Mouse (Mus musculus) midbrain, postnatal 0 days (tissue): Measurements from ENCODE around the gene Tenm4. TPM values are rescaled to one million over a fixed set of nuclear protein-coding genes. Genes with fewer than 3 reads are reported as not detected.
A peak's percentile ranks its signal among the peaks of the same experiment; 100 is the strongest.

Source experiments
- ATAC-seq: fragments of 200-750 bp; cut with Nextera tagmentation; 2 replicates; pipeline ENCODE4 v1.8.0; 2017; ENCODE audit warnings: moderate number of reproducible peaks, mild to moderate bottlenecking, moderate TSS enrichment, moderate library complexity; ENCODE audit not compliant: low FRiP score
- DNase-seq: peaks from one replicate; pipeline ENCODE4 v3.0.0-alpha.2; 2015; ENCODE audit warnings: low spot score
- H3K27ac ChIP-seq: fragments of 300-500 bp; sonication (generic); 2 replicates; pipeline ENCODE4 v1.5.1; 2014; ENCODE audit warnings: low read depth, mild to moderate bottlenecking, low read length, mixed read lengths
- H3K27me3 ChIP-seq: fragments of 300-500 bp; sonication (generic); 2 replicates; pipeline ENCODE4 v1.6.1; 2014; ENCODE audit warnings: low read length, control low read depth, mixed read lengths; ENCODE audit not compliant: insufficient read depth
- H3K36me3 ChIP-seq: fragments of 300-500 bp; sonication (generic); 2 replicates; pipeline ENCODE4 v1.6.1; 2014; ENCODE audit warnings: low read length, control low read depth, mixed read lengths; ENCODE audit not compliant: insufficient read depth
- H3K4me1 ChIP-seq: fragments of 300-500 bp; sonication (generic); 2 replicates; pipeline ENCODE4 v1.6.1; 2014; ENCODE audit warnings: mild to moderate bottlenecking, control low read depth, antibody characterized with exemption, low read length, mixed read lengths; ENCODE audit not compliant: insufficient read depth
- H3K4me2 ChIP-seq: fragments of 300-500 bp; sonication (generic); 2 replicates; pipeline ENCODE4 v1.6.1; 2014; ENCODE audit warnings: low read depth, mild to moderate bottlenecking, low read length, mixed read lengths; ENCODE audit not compliant: poor library complexity, severe bottlenecking
- H3K4me3 ChIP-seq: fragments of 300-500 bp; sonication (generic); 2 replicates; pipeline ENCODE4 v1.5.1; 2014; ENCODE audit warnings: low read depth, mild to moderate bottlenecking, low read length, moderate library complexity
- H3K9ac ChIP-seq: fragments of 300-500 bp; sonication (generic); replicated peaks from 2 replicates; pipeline ENCODE4 v1.6.1; 2014; ENCODE audit warnings: mild to moderate bottlenecking, low read length, moderate library complexity, mixed read lengths; ENCODE audit not compliant: poor library complexity, severe bottlenecking
- H3K9me3 ChIP-seq: fragments of 300-500 bp; sonication (generic); 2 replicates; pipeline ENCODE4 v1.6.1; 2016; ENCODE audit warnings: low read length, control low read depth
- CTCF ChIP-seq: IDR thresholded peaks from 2 replicates; pipeline ENCODE4 v1.5.1; 2016; ENCODE audit warnings: antibody characterized with exemption, mild to moderate bottlenecking
- WGBS: fragments of 180-500 bp; shearing (Covaris S2); extraction: QIAGEN DNeasy Blood & Tissue Kit; methylation state at CpG from one replicate; pipeline ENCODE4 v1.1.7; 2014; 5-methylcytosine and 5-hydroxymethylcytosine counted together
- polyA plus RNA-seq: library from polyadenylated mRNA; unstranded; fragments of >200 nt; fragmentation: Nextera tagmentation; extraction: Ambion mirVana; gene quantifications from 2 replicates; pipeline ENCODE4 v1.2.1, GENCODE M21; 2015
- total RNA-seq: library from RNA; depleted of rRNA; stranded (reverse); fragments of >200 nt; gene quantifications from 2 replicates; pipeline ENCODE4 v1.2.3, GENCODE M21; 2014

The Tenm4 gene
- total and polyA plus RNA-seq, 2 experiments from 2014 or later, result 35.9 to 56.0 TPM

DNA sequence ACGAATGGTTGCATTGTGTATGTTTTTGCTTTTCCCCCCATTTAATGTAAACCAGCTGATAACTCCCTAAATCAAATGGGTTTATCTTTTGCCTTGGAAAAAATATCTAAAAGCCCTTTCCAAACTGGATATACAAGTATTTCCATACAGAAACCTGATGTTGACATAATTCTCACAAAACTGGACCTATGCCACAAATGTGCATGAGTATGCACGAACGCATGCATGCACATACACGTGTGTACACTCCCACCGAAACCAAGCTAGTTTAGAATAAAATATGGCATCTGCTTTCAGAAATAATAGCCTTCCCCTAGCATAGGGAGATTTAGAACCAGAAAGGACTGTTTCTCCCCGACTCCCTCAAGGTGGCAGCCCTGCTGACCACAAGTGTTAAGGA is 569.6 kb downstream of the Tenm4 start:
- no peak overlapping the region for H3K4me3 ChIP-seq
- no peak overlapping the region for H3K9ac ChIP-seq
- WGBS, result 86% methylated on average over 6 of the region's 6 CpGs
- ATAC-seq (no peak), DNase-seq (no peak)
- H3K4me2 ChIP-seq, result no peak overlapping the region
- no peak overlapping the region for H3K27ac ChIP-seq
- H3K36me3 ChIP-seq, result no peaks in the 10 kb centered on the region
- H3K27me3 ChIP-seq, result no peaks in the 10 kb centered on the region
- TF ChIP-seq CTCF, result no peak
- no peaks in the 10 kb centered on the region for H3K4me1 ChIP-seq
- H3K9me3 ChIP-seq, result no peaks in the 10 kb centered on the region

DNA sequence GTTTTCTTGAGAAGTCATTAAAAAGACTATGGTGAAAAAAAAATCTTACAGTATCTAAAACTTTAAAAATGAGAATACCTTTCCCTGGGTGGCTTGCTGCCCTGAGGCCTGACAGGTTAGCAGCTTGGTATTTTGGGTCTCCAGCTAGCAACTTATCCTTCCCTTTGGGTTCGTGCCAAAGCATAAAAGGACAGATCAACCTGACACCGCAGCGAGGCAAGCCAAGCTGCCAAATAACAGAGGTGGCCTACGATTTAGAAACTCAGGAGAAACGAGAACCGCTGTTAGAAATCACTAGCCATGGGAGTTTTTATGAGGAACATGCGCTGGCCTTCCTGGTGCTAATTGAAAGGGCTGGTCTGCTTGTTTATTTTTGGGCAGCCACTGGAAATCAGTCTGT is 571.2 kb downstream of the Tenm4 start:
- no peaks in the 10 kb centered on the region for H3K4me1 ChIP-seq
- ATAC-seq, result no peak

GRCm38 (mm10) chr7:96745956-96746355 is 574.9 kb downstream of the Tenm4 start:
- TF ChIP-seq CTCF, result no peak
- no peaks in the 10 kb centered on the region for H3K4me1 ChIP-seq
- no peaks in the 10 kb centered on the region for H3K27me3 ChIP-seq
- 36% methylated on average over 6 of the region's 6 CpGs for WGBS
- no peak overlapping the region for H3K27ac ChIP-seq
- H3K4me3 ChIP-seq, result no peak overlapping the region
- peak; percentile 67 for DNase-seq
- H3K4me2 ChIP-seq, result no peak overlapping the region
- H3K9ac ChIP-seq, result no peak overlapping the region
- ATAC-seq, result peak; percentile 55; the same call in 1 of the 2 replicates
- no peaks in the 10 kb centered on the region for H3K36me3 ChIP-seq
- no peaks in the 10 kb centered on the region for H3K9me3 ChIP-seq

More for the DNA sequence above, 571.2 kb downstream of the Tenm4 start:
- H3K4me3 ChIP-seq, result no peak overlapping the region
- H3K9ac ChIP-seq, result no peak overlapping the region
- no peaks in the 10 kb centered on the region for H3K9me3 ChIP-seq
- no peaks in the 10 kb centered on the region for H3K27me3 ChIP-seq
- no peak overlapping the region for H3K27ac ChIP-seq
- no peak for DNase-seq
- 62% methylated on average over 7 of the region's 7 CpGs for WGBS
- no peak for TF ChIP-seq CTCF
- H3K4me2 ChIP-seq, result no peak overlapping the region
- H3K36me3 ChIP-seq, result no peaks in the 10 kb centered on the region

DNA sequence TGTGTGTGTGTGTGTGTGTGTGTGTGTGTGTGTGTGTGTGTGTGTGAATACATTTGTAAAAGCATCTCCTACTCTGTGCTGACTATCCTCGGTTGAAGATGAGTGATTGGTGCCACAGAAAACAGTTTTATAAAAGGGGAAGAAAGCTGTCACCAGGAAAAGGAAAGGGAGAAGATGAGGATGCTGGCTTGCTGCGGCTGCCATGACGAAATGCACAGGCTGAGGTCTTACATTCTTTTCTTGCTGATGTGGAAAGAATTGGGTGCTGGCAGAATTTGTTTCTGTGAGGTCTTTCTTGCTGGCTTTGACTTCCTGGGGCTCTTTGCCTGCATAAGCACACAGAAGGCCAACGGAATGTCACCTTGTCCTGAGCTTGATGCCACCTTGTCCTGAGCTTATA is 575.7 kb downstream of the Tenm4 start:
- 75% methylated on average over 4 of the region's 4 CpGs for WGBS
- no peaks in the 10 kb centered on the region for H3K36me3 ChIP-seq

GRCm38 (mm10) chr7:96748538-96749045 is 577.5 kb downstream of the Tenm4 start:
- WGBS, result 78% methylated on average over 7 of the region's 7 CpGs
- Histone ChIP-seq H3K9ac (no peak overlapping the region), H3K4me1 (no peaks in the 10 kb centered on the region), H3K4me2 (no peak overlapping the region), H3K9me3 (no peaks in the 10 kb centered on the region), H3K27ac (no peak overlapping the region), H3K36me3 (no peaks in the 10 kb centered on the region), H3K27me3 (no peaks in the 10 kb centered on the region), H3K4me3 (no peak overlapping the region)
- ATAC-seq (peak; percentile 38; the same call in 1 of the 2 replicates), DNase-seq (no peak)
- TF ChIP-seq CTCF, result no peak

More for the DNA sequence above, 575.7 kb downstream of the Tenm4 start:
- H3K27ac ChIP-seq, result no peak overlapping the region
- no peak overlapping the region for H3K9ac ChIP-seq
- no peaks in the 10 kb centered on the region for H3K4me1 ChIP-seq
- ATAC-seq (no peak), DNase-seq (no peak)
- no peak overlapping the region for H3K4me2 ChIP-seq
- H3K27me3 ChIP-seq, result no peaks in the 10 kb centered on the region
- TF ChIP-seq CTCF, result no peak
- no peak overlapping the region for H3K4me3 ChIP-seq
- no peaks in the 10 kb centered on the region for H3K9me3 ChIP-seq

- no peak for TF ChIP-seq CTCF
- H3K4me3 ChIP-seq, result no peak overlapping the region
- ATAC-seq (no peak), DNase-seq (no peak)
- H3K9ac ChIP-seq, result no peak overlapping the region
- H3K27ac ChIP-seq, result no peak overlapping the region
- no peaks in the 10 kb centered on the region for H3K4me1 ChIP-seq
- no peaks in the 10 kb centered on the region for H3K27me3 ChIP-seq
- H3K9me3 ChIP-seq, result no peaks in the 10 kb centered on the region
- no peak overlapping the region for H3K4me2 ChIP-seq
- WGBS, result 86% methylated on average over 8 of the region's 8 CpGs
- no peaks in the 10 kb centered on the region for H3K36me3 ChIP-seq
These were observed 578.7 kb downstream of the Tenm4 start for GRCm38 (mm10) chr7:96749753-96750152.
